Mouse (Mus musculus) bone marrow macrophage, adult 2 months (primary cell): ENCODE results near the gene Igf2.

Experiments
- CTCF ChIP-seq: IDR thresholded peaks from 2 replicates; pipeline ENCODE4 v1.5.1; 2012; ENCODE audit warnings: low read depth, mild to moderate bottlenecking, low read length, moderate library complexity
- POLR2A ChIP-seq: IDR thresholded peaks from 2 replicates; pipeline ENCODE4 v1.6.1; 2012; ENCODE audit warnings: mild to moderate bottlenecking, low read depth, low read length, borderline replicate concordance

GRCm38 (mm10) chr7:142645045-142645444 lies 21.6 kb downstream of the Igf2 start:
- TF ChIP-seq CTCF (no peak), POLR2A (no peak)
